Mouse (Mus musculus) embryonic fibroblast, embryonic 13.5 days (primary cell): ENCODE measurements around the gene Mrpl45.
"Not testable (repeated sequence)": the region's sequence is repeated elsewhere in the genome, so short reads cannot be mapped to it uniquely, and the experiment has no call there.

Experiments
- CTCF ChIP-seq: IDR thresholded peaks from 2 replicates; pipeline ENCODE4 v1.5.1; 2011; ENCODE audit warnings: mild to moderate bottlenecking, control low read depth, low read length, moderate library complexity, borderline replicate concordance; ENCODE audit not compliant: insufficient read depth
- POLR2A ChIP-seq: IDR thresholded peaks from 2 replicates; pipeline ENCODE4 v1.6.1; 2011; ENCODE audit warnings: low read depth, mild to moderate bottlenecking, control low read depth, low read length, moderate library complexity

- TF ChIP-seq CTCF, POLR2A: not testable (repeated sequence)
Observed at GRCm38 (mm10) chr11:97312871-97313270, 2.6 kb upstream of the Mrpl45 start.
